Mouse (Mus musculus) brain, embryonic 14.5 days (tissue): ENCODE measurements at regions not wholly inside any gene's neighbourhood (a gene's known extent, or its start where the extent isn't known, plus 50 kb on each side); places are given as distances from the start of the nearest gene placed in this dataset.

ENCODE experiments used
- DNase-seq: peaks from one replicate; pipeline ENCODE4 v3.0.0-alpha.2; 2011; ENCODE audit warnings: low read depth
- CTCF ChIP-seq: fragments of 200-500 bp; IDR thresholded peaks from 2 replicates; pipeline ENCODE4 v1.5.1; 2012; ENCODE audit warnings: inconsistent platforms, mild to moderate bottlenecking, moderate library complexity, borderline replicate concordance; ENCODE audit not compliant: insufficient read depth, insufficient read length; ENCODE audit errors: extremely low read depth
- POLR2A ChIP-seq: fragments of 200-500 bp; IDR thresholded peaks from 2 replicates; pipeline ENCODE4 v1.6.1; 2012; ENCODE audit warnings: mild to moderate bottlenecking, inconsistent platforms, borderline replicate concordance; ENCODE audit not compliant: poor library complexity, insufficient read depth, insufficient read length, severe bottlenecking; ENCODE audit errors: extremely low read depth

GRCm38 (mm10) chr9:43473601-43474302 lies 163.1 kb downstream of the Trim29 start:
- no peak for TF ChIP-seq CTCF
- TF ChIP-seq POLR2A, result no peak
- peak; percentile 90 for DNase-seq

GRCm38 (mm10) chr9:43474303-43474643 lies 163.6 kb downstream of the Trim29 start:
- TF ChIP-seq CTCF, result no peak
- TF ChIP-seq POLR2A, result no peak
- no peak for DNase-seq

- peak; percentile 87 for DNase-seq
- TF ChIP-seq POLR2A (no peak), CTCF (no peak)
These were observed 170.4 kb downstream of the Trim29 start for GRCm38 (mm10) chr9:43480826-43481591.

GRCm38 (mm10) chr9:43482101-43483090 lies 171.7 kb downstream of the Trim29 start:
- no peak for TF ChIP-seq POLR2A
- no peak for DNase-seq

- no peak for TF ChIP-seq CTCF
- no peak for TF ChIP-seq POLR2A
- no peak for DNase-seq
These were observed 172.5 kb downstream of the Trim29 start for GRCm38 (mm10) chr9:43483195-43483594.

- TF ChIP-seq CTCF (no peak), POLR2A (no peak)
- DNase-seq, result no peak
These were observed 173.3 kb downstream of the Trim29 start for GRCm38 (mm10) chr9:43483906-43484305.

- TF ChIP-seq CTCF (no peak), POLR2A (no peak)
- no peak for DNase-seq
These were observed 176.1 kb downstream of the Trim29 start for GRCm38 (mm10) chr9:43486704-43487103.

- no peak for DNase-seq
- no peak for TF ChIP-seq CTCF
These were observed 178.6 kb downstream of the Trim29 start for GRCm38 (mm10) chr9:43489205-43489604.

- TF ChIP-seq CTCF (peak; percentile 36; the same call in 1 of the 2 replicates), POLR2A (no peak)
- DNase-seq, result no peak
These were observed 180.5 kb downstream of the Trim29 start for GRCm38 (mm10) chr9:43491024-43491751.

GRCm38 (mm10) chr9:43492236-43493000 lies 181.8 kb downstream of the Trim29 start:
- DNase-seq, result peak; percentile 51

More at GRCm38 (mm10) chr9:43492236-43493000, 181.8 kb downstream of the Trim29 start:
- TF ChIP-seq CTCF, result no peak
- no peak for TF ChIP-seq POLR2A
